Mouse (Mus musculus) testis, adult 2 months (tissue): Measurements from ENCODE around the gene Ptpn6. TPM values are rescaled to one million over a fixed set of nuclear protein-coding genes. Genes with fewer than 3 reads are reported as not detected.
A peak's percentile ranks its signal among the peaks of the same experiment; 100 is the strongest.

Experiments
- H3K27ac ChIP-seq: fragments of 200-500 bp; 2 replicates; pipeline ENCODE4 v1.5.1; 2012; ENCODE audit warnings: low read depth, low read length; ENCODE audit not compliant: control insufficient read depth, insufficient read depth
- H3K27me3 ChIP-seq: fragments of 200-500 bp; 2 replicates; pipeline ENCODE4 v1.6.1; 2012; ENCODE audit warnings: mild to moderate bottlenecking, low read length, moderate library complexity; ENCODE audit not compliant: control insufficient read depth, insufficient read depth
- H3K36me3 ChIP-seq: fragments of 200-500 bp; 2 replicates; pipeline ENCODE4 v1.6.1; 2012; ENCODE audit warnings: mild to moderate bottlenecking, low read length; ENCODE audit not compliant: control insufficient read depth, insufficient read depth
- H3K4me1 ChIP-seq: fragments of 200-500 bp; 2 replicates; pipeline ENCODE4 v1.6.1; 2012; ENCODE audit warnings: low read length; ENCODE audit not compliant: control insufficient read depth, insufficient read depth
- H3K4me3 ChIP-seq: fragments of 200-500 bp; 2 replicates; pipeline ENCODE4 v1.5.1; 2012; ENCODE audit warnings: low read depth, mild to moderate bottlenecking, low read length, moderate library complexity, mixed read lengths; ENCODE audit not compliant: control insufficient read depth
- CTCF ChIP-seq: fragments of 200-500 bp; IDR thresholded peaks from 2 replicates; pipeline ENCODE4 v1.5.1; 2012; ENCODE audit warnings: low read depth, mild to moderate bottlenecking, inconsistent platforms, low read length, moderate library complexity; ENCODE audit not compliant: control insufficient read depth, insufficient read depth, insufficient replicate concordance
- POLR2A ChIP-seq: fragments of 200-500 bp; IDR thresholded peaks from 2 replicates; pipeline ENCODE4 v1.6.1; 2012; ENCODE audit warnings: low read depth, mild to moderate bottlenecking, inconsistent platforms, low read length, moderate library complexity; ENCODE audit not compliant: control insufficient read depth
- polyA plus RNA-seq: library from polyadenylated mRNA; depleted of rRNA; stranded (reverse); fragments of >200 nt; gene quantifications from 2 replicates; pipeline ENCODE4 v1.2.3, GENCODE M21; 2012

Ptpn6 gene
- polyA plus RNA-seq, 1 experiment = 1.4 TPM

DNA sequence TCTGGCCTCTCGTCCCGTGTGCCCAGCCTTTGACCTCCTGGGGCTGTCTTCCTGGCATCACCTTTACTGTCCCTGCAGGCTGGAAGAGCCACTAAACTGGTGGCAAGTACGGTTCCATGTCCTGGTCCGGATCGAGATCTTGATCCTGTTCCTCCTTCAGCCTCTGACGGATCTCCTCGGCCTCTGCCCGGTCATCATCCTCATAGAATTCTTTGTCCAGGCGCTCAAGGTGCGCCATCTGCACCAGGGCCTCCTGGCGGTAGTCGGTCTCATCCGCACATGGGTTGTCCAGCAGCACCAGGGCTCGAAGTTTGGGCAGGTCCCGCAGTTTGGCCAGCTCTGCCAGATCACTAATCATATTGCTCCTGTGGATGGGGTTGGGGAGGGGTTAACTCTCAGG is 32.0 kb upstream of the Ptpn6 start:
- no peak overlapping the region for H3K27ac ChIP-seq
- no peaks in the 10 kb centered on the region for H3K27me3 ChIP-seq
- no peak overlapping the region for H3K4me3 ChIP-seq
- TF ChIP-seq CTCF (no peak), POLR2A (no peak)
- H3K36me3 ChIP-seq = no peaks in the 10 kb centered on the region; the same call in none of the 2 replicates
- H3K4me1 ChIP-seq = peaks cover 19% of the 10 kb centered on the region

DNA sequence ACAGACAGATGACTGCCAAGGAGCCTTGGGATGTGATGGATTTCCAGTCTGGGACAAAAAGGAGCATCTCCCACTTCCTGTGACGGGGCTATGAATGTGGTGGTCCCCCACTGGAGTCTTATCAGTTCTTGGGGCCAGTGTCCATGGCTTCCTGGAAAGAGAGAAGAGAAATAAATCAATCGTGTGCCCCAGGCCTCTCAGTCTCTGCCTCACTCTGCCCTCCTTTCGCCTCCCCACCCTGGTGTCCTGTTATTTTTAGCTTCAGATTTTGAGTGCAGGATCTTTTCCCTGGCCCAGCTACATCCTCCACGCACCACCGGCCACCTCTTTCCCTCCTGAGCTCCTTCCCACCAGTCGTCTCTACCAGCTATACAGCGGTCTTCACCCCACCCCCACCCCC is 31.5 kb upstream of the Ptpn6 start:
- no peaks in the 10 kb centered on the region for H3K27me3 ChIP-seq
- no peak for TF ChIP-seq POLR2A
- TF ChIP-seq CTCF = no peak
- H3K36me3 ChIP-seq = no peaks in the 10 kb centered on the region; the same call in none of the 2 replicates
- no peak overlapping the region for H3K27ac ChIP-seq
- peaks cover 19% of the 10 kb centered on the region for H3K4me1 ChIP-seq
- no peak overlapping the region for H3K4me3 ChIP-seq

DNA sequence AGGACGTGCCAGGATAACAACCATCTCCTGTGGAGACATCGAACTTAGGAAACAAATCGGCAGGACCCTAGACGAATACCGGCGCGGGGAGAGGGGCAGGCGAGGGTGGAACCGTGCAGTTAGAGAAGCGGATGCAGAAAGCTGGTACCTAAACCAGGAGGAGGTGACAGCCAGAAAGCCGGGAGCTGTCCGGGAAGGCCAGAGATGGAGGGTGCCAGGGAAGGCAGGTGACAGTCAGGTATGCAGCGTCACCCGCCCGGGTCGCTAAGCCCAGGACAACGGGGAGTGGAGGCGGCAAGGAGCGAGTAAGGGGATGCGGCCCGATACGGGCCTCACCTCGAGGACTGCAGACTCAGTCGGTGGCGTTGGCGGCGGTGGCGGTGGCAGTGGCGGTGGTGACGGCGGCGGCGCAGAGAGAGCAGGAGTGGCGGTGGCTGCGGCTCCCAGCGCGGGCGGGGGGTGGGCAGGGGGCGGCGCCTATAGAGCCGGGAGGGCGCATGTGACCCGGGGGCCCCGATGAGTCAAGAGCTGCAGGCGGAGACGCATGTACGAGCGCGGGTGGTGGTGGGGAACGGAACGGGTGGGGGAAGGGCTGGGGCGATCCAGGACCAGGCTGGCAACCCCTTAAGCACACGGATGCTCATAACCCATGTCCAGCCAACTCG is 30.7 kb upstream of the Ptpn6 start, which contains the start of gene Eno2:
TSS of gene Eno2 (minus strand) at position 573 of the 665 bp plus-strand sequence.
- no peaks in the 10 kb centered on the region for H3K27me3 ChIP-seq
- H3K4me1 ChIP-seq = peaks cover 19% of the 10 kb centered on the region
- H3K36me3 ChIP-seq = no peaks in the 10 kb centered on the region; the same call in none of the 2 replicates
- TF ChIP-seq CTCF = no peak
- TF ChIP-seq POLR2A = no peak
- H3K4me3 ChIP-seq = peak within 1 kb of the TSS; percentile 10
- H3K27ac ChIP-seq = no peak within 1 kb of the TSS

DNA sequence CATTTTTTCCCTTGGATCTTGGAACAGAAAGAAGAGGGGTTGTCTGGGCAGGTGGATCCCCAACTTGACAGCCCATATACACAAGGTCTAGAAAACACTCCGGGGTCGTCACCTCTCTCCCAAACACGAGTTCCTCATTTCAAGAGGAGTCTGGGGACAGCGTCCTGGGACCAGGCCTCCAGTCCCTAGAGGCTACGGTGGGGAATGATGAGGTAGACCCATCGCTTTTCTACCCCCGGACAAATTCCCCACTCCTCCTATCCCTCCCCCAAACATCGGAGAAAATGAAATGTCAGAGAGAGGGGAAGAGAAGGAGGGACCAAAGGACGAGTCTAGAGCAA is 30.2 kb upstream of the Ptpn6 start:
- TF ChIP-seq CTCF = no peak
- TF ChIP-seq POLR2A = no peak
- Histone ChIP-seq H3K4me3 (peak overlapping the region; percentile 10; the same call in 1 of the 2 replicates), H3K27ac (no peak overlapping the region), H3K36me3 (no peaks in the 10 kb centered on the region; the same call in none of the 2 replicates), H3K27me3 (no peaks in the 10 kb centered on the region), H3K4me1 (peaks cover 20% of the 10 kb centered on the region)

DNA sequence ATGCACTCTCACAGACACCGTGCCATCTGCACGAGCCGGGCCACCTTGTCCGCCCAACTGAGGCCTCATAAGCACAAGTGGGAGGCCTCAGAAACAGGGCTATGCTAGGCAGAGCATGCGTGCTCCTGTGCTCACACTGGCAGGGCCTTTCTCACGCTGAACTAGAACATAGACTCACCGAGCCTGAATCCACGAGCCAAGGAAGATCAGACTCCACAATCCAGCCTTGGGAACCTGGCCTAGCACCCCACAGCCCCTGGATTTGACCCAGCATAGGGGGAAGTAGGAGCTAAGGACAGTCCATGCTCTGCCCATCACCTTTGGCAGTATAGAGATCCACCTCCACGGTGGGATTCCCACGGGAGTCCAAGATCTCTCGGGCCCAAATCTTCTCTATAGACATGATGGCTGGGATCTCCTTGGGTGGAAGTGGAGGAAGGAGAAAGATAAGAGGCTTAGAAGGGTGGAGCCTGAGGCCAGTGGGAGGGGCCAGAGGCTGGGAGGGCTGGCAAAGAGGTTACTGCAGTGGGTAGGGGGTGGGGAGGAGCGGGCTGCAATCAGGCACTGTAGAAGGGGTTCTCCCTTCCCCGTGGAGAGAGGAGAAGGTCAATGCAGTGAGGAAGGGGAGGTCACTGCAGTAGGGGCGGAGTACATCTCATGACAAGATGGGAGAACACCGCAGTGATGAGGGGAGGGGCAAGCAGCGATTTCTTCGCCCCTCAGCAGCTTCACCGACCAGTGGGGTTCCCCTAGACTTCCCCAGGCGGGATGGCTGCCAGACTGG is 29.6 kb upstream of the Ptpn6 start:
- no peaks in the 10 kb centered on the region for H3K27me3 ChIP-seq
- peaks cover 22% of the 10 kb centered on the region for H3K4me1 ChIP-seq
- no peak overlapping the region for H3K27ac ChIP-seq
- TF ChIP-seq POLR2A (no peak), CTCF (no peak)
- no peak overlapping the region for H3K4me3 ChIP-seq
- H3K36me3 ChIP-seq = no peaks in the 10 kb centered on the region; the same call in none of the 2 replicates

DNA sequence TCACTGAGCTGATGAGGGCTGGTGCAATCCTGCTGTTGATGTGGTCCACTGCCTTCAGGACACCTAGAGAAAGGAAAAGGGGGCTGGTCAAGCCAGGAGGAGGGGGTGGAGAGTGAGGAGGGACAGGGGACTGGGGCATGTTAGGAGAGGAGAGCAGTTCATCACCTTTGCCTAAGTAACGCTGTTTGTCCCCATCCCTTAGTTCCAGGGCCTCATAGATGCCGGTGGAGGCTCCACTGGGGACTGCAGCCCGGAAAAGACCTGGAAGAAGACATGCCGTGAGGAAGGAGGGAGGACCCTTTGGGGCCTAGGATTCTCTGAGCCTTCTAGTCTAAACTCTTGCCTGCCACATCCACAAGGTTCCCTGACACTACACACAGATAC is 29.0 kb upstream of the Ptpn6 start:
- Histone ChIP-seq H3K4me1 (peaks cover 25% of the 10 kb centered on the region), H3K27ac (no peak overlapping the region), H3K36me3 (no peaks in the 10 kb centered on the region; the same call in none of the 2 replicates), H3K27me3 (no peaks in the 10 kb centered on the region), H3K4me3 (no peak overlapping the region)
- no peak for TF ChIP-seq CTCF
- no peak for TF ChIP-seq POLR2A

DNA sequence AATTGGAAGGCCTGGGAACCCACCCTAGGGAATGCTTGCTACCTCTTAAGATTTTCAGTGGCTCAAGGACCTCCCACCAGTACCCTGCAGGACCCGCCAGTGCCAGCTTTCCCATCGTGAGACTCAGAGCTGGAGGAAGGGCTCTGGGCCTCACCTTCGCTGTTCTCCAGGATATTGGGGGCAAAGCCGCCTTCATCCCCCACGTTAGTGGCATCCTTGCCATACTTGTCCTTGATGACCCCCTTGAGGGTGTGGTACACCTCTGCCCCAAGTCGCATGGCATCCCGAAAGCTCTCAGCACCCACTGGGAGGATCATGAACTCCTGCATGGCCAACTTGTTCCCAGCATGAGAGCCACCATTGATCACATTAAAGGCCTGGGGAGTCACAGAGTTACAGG is 27.4 kb upstream of the Ptpn6 start:
- TF ChIP-seq CTCF (no peak), POLR2A (no peak)
- no peaks in the 10 kb centered on the region; the same call in 1 of the 2 replicates for H3K36me3 ChIP-seq

More for the DNA sequence above, 27.4 kb upstream of the Ptpn6 start:
- Histone ChIP-seq H3K4me1 (peaks cover 27% of the 10 kb centered on the region), H3K27ac (no peak overlapping the region), H3K27me3 (no peaks in the 10 kb centered on the region), H3K4me3 (no peak overlapping the region)
